Mouse (Mus musculus) midbrain, postnatal 0 days (tissue): ENCODE measurements around the gene Oxct2b. TPM values are rescaled to one million over a fixed set of nuclear protein-coding genes. Genes with fewer than 3 reads are reported as not detected.
"Not testable (repeated sequence)": the region's sequence is repeated elsewhere in the genome, so short reads cannot be mapped to it uniquely, and the experiment has no call there.

ENCODE experiments used
- ATAC-seq: fragments of 200-750 bp; cut with Nextera tagmentation; 2 replicates; pipeline ENCODE4 v1.8.0; 2017; ENCODE audit warnings: moderate number of reproducible peaks, mild to moderate bottlenecking, moderate TSS enrichment, moderate library complexity; ENCODE audit not compliant: low FRiP score
- DNase-seq: peaks from one replicate; pipeline ENCODE4 v3.0.0-alpha.2; 2015; ENCODE audit warnings: low spot score
- H3K27ac ChIP-seq: fragments of 300-500 bp; sonication (generic); 2 replicates; pipeline ENCODE4 v1.5.1; 2014; ENCODE audit warnings: low read depth, mild to moderate bottlenecking, low read length, mixed read lengths
- H3K27me3 ChIP-seq: fragments of 300-500 bp; sonication (generic); 2 replicates; pipeline ENCODE4 v1.6.1; 2014; ENCODE audit warnings: low read length, control low read depth, mixed read lengths; ENCODE audit not compliant: insufficient read depth
- H3K36me3 ChIP-seq: fragments of 300-500 bp; sonication (generic); 2 replicates; pipeline ENCODE4 v1.6.1; 2014; ENCODE audit warnings: low read length, control low read depth, mixed read lengths; ENCODE audit not compliant: insufficient read depth
- H3K4me1 ChIP-seq: fragments of 300-500 bp; sonication (generic); 2 replicates; pipeline ENCODE4 v1.6.1; 2014; ENCODE audit warnings: mild to moderate bottlenecking, control low read depth, antibody characterized with exemption, low read length, mixed read lengths; ENCODE audit not compliant: insufficient read depth
- H3K4me2 ChIP-seq: fragments of 300-500 bp; sonication (generic); 2 replicates; pipeline ENCODE4 v1.6.1; 2014; ENCODE audit warnings: low read depth, mild to moderate bottlenecking, low read length, mixed read lengths; ENCODE audit not compliant: poor library complexity, severe bottlenecking
- H3K4me3 ChIP-seq: fragments of 300-500 bp; sonication (generic); 2 replicates; pipeline ENCODE4 v1.5.1; 2014; ENCODE audit warnings: low read depth, mild to moderate bottlenecking, low read length, moderate library complexity
- H3K9ac ChIP-seq: fragments of 300-500 bp; sonication (generic); replicated peaks from 2 replicates; pipeline ENCODE4 v1.6.1; 2014; ENCODE audit warnings: mild to moderate bottlenecking, low read length, moderate library complexity, mixed read lengths; ENCODE audit not compliant: poor library complexity, severe bottlenecking
- H3K9me3 ChIP-seq: fragments of 300-500 bp; sonication (generic); 2 replicates; pipeline ENCODE4 v1.6.1; 2016; ENCODE audit warnings: low read length, control low read depth
- CTCF ChIP-seq: IDR thresholded peaks from 2 replicates; pipeline ENCODE4 v1.5.1; 2016; ENCODE audit warnings: antibody characterized with exemption, mild to moderate bottlenecking
- WGBS: fragments of 180-500 bp; shearing (Covaris S2); extraction: QIAGEN DNeasy Blood & Tissue Kit; methylation state at CpG from one replicate; pipeline ENCODE4 v1.1.7; 2014; 5-methylcytosine and 5-hydroxymethylcytosine counted together
- polyA plus RNA-seq: library from polyadenylated mRNA; unstranded; fragments of >200 nt; fragmentation: Nextera tagmentation; extraction: Ambion mirVana; gene quantifications from 2 replicates; pipeline ENCODE4 v1.2.1, GENCODE M21; 2015
- total RNA-seq: library from RNA; depleted of rRNA; stranded (reverse); fragments of >200 nt; gene quantifications from 2 replicates; pipeline ENCODE4 v1.2.3, GENCODE M21; 2014

Gene Oxct2b
- total and polyA plus RNA-seq, 2 experiments from 2014 or later, result 0.58 to 2.1 TPM

DNA sequence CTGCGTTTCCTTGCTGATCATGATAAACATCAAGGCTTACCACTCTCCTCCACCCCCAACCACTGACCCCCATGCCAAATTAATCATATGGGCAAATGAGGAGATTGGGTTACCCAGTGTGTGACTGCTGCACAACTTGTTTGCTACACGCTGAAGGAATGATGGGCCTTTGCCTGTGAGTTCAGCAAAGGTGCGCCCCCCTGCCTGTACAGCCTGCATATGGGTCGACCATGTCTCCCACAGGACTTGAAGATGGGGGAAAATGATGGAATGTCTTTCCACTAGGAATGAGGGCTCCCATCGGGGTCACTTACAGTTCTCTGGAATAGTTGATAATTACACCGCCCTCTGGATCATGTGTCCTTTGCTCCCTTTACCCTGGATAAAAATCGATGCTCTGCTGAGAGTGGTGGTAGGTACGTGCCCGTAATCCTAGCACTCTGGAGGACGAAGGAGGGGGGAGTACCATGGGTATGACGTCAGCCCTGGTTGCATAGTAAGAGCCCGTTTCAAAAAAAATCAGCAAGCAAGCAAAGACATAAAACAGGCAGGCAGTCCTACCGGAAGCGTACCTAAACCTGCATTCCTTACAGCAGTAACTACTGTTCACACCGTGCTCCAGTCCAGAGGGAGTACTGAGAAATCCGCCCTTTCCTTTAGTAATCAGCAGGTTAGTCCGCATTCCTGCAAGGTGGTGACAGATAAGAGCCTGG lies 22.8 kb upstream of the Oxct2b start:
- H3K4me1 ChIP-seq, result no peaks in the 10 kb centered on the region
- no peaks in the 10 kb centered on the region for H3K27me3 ChIP-seq
- ATAC-seq, result no peak
- H3K36me3 ChIP-seq, result no peaks in the 10 kb centered on the region
- H3K27ac ChIP-seq, result no peak overlapping the region
- no peak for TF ChIP-seq CTCF
- H3K9me3 ChIP-seq, result no peaks in the 10 kb centered on the region
- H3K4me3 ChIP-seq, result no peak overlapping the region
- 67% methylated on average over 17 of the region's 17 CpGs for WGBS
- no peak for DNase-seq
- H3K9ac ChIP-seq, result no peak overlapping the region
- H3K4me2 ChIP-seq, result no peak overlapping the region

GRCm38 (mm10) chr4:123093869-123094268 lies 22.2 kb upstream of the Oxct2b start:
- no peaks in the 10 kb centered on the region for H3K9me3 ChIP-seq
- no peak overlapping the region for H3K4me3 ChIP-seq
- H3K27ac ChIP-seq, result no peak overlapping the region
- 64% methylated on average over 9 of the region's 9 CpGs for WGBS
- H3K27me3 ChIP-seq, result no peaks in the 10 kb centered on the region
- H3K9ac ChIP-seq, result no peak overlapping the region
- ATAC-seq (no peak), DNase-seq (no peak)
- H3K4me2 ChIP-seq, result no peak overlapping the region
- H3K4me1 ChIP-seq, result no peaks in the 10 kb centered on the region
- no peaks in the 10 kb centered on the region for H3K36me3 ChIP-seq
- TF ChIP-seq CTCF, result no peak

- 6% methylated on average over 68 of the region's 75 CpGs for WGBS
- Histone ChIP-seq H3K4me3 (peak within 1 kb of the TSS; percentile 31), H3K9me3 (no peaks in the 10 kb centered on the region), H3K27ac (no peak within 1 kb of the TSS), H3K36me3 (no peaks in the 10 kb centered on the region), H3K9ac (peak within 1 kb of the TSS; percentile 33; the same call in 1 of the 2 replicates), H3K4me1 (peaks cover 5% of the 10 kb centered on the region; the same call in 1 of the 2 replicates), H3K27me3 (peaks cover 24% of the 10 kb centered on the region), H3K4me2 (peak within 1 kb of the TSS; percentile 45)
- no peak for DNase-seq
- peak; percentile 39; the same call in 1 of the 2 replicates for ATAC-seq
- TF ChIP-seq CTCF, result no peak
Measured at GRCm38 (mm10) chr4:123104651-123105450, 11.2 kb upstream of the Oxct2b start, which contains the start of gene Bmp8b. TSS of gene Bmp8b (plus strand) at chr4:123105165.

DNA sequence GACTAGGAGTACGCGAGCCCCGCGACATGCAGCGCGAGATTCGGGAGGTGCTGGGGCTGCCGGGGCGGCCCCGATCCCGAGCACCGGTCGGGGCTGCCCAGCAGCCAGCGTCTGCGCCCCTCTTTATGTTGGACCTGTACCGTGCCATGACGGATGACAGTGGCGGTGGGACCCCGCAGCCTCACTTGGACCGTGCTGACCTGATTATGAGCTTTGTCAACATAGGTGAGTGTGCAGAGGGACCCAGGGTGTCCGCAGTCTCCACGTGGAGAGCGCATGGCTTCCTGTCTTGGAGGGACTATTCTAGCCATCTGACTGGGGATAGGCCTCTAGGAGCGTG lies 10.6 kb upstream of the Oxct2b start:
- no peak for TF ChIP-seq CTCF
- 23% methylated on average over 24 of the region's 24 CpGs for WGBS
- no peak overlapping the region for H3K27ac ChIP-seq
- peak overlapping the region; percentile 31 for H3K4me3 ChIP-seq
- H3K36me3 ChIP-seq, result no peaks in the 10 kb centered on the region
- DNase-seq, result no peak
- peak overlapping the region; percentile 33; the same call in 1 of the 2 replicates for H3K9ac ChIP-seq
- H3K4me2 ChIP-seq, result peak overlapping the region; percentile 45
- H3K4me1 ChIP-seq, result peaks cover 5% of the 10 kb centered on the region; the same call in 1 of the 2 replicates
- H3K9me3 ChIP-seq, result no peaks in the 10 kb centered on the region
- H3K27me3 ChIP-seq, result peaks cover 24% of the 10 kb centered on the region
- peak; percentile 61 for ATAC-seq

GRCm38 (mm10) chr4:123105929-123106328 lies 10.1 kb upstream of the Oxct2b start:
- H3K4me3 ChIP-seq, H3K4me1 ChIP-seq, H3K9me3 ChIP-seq, H3K4me2 ChIP-seq, DNase-seq, H3K36me3 ChIP-seq, ATAC-seq, H3K27ac ChIP-seq, H3K9ac ChIP-seq: not testable (repeated sequence)
- peaks cover 24% of the 10 kb centered on the region for H3K27me3 ChIP-seq
- WGBS, result 89% methylated on average over 6 of the region's 7 CpGs

GRCm38 (mm10) chr4:123106864-123107263 lies 9.2 kb upstream of the Oxct2b start:
- no peaks in the 10 kb centered on the region for H3K9me3 ChIP-seq
- WGBS, result 92% methylated on average over 2 of the region's 2 CpGs
- H3K27ac ChIP-seq, result no peak overlapping the region
- H3K36me3 ChIP-seq, result no peaks in the 10 kb centered on the region
- no peak overlapping the region for H3K4me3 ChIP-seq
- no peak overlapping the region for H3K4me2 ChIP-seq
- TF ChIP-seq CTCF, result no peak
- H3K27me3 ChIP-seq, result peaks cover 24% of the 10 kb centered on the region
- no peak for ATAC-seq
- H3K4me1 ChIP-seq, result peaks cover 5% of the 10 kb centered on the region; the same call in 1 of the 2 replicates
- no peak for DNase-seq
- H3K9ac ChIP-seq, result no peak overlapping the region
